Mouse (Mus musculus) heart, embryonic 10.5 days (tissue): Measurements from ENCODE around the gene Lrtm1. TPM values are rescaled to one million over a fixed set of nuclear protein-coding genes. Genes with fewer than 3 reads are reported as not detected.

ENCODE experiments used
- DNase-seq: peaks from one replicate; pipeline ENCODE4 v3.0.0-alpha.2; 2017; ENCODE audit warnings: low spot score
- H3K27ac ChIP-seq: fragments of 300-500 bp; sonication (generic); 2 replicates; pipeline ENCODE4 v1.5.1; 2016; ENCODE audit warnings: mild to moderate bottlenecking
- H3K27me3 ChIP-seq: fragments of 300-500 bp; sonication (generic); 2 replicates; pipeline ENCODE4 v1.6.1; 2016; ENCODE audit warnings: mild to moderate bottlenecking; ENCODE audit not compliant: poor library complexity, insufficient read depth, severe bottlenecking
- H3K36me3 ChIP-seq: fragments of 300-500 bp; sonication (generic); 2 replicates; pipeline ENCODE4 v1.6.1; 2016; ENCODE audit warnings: mild to moderate bottlenecking, moderate library complexity
- H3K4me1 ChIP-seq: fragments of 300-500 bp; sonication (generic); 2 replicates; pipeline ENCODE4 v1.6.1; 2016; ENCODE audit warnings: mild to moderate bottlenecking
- H3K4me3 ChIP-seq: fragments of 300-500 bp; sonication (generic); 2 replicates; pipeline ENCODE4 v1.5.1; 2016; ENCODE audit warnings: mild to moderate bottlenecking, moderate library complexity
- H3K9me3 ChIP-seq: fragments of 300-500 bp; sonication (generic); 2 replicates; pipeline ENCODE4 v1.6.1; 2016; ENCODE audit warnings: mild to moderate bottlenecking, moderate library complexity
- WGBS: fragments of 180-500 bp; shearing (Covaris S2); methylation state at CpG from one replicate; pipeline ENCODE4 v1.1.7; 2016; 5-methylcytosine and 5-hydroxymethylcytosine counted together
- polyA plus RNA-seq: library from polyadenylated mRNA; unstranded; fragments of >200 nt; fragmentation: Nextera tagmentation; extraction: Ambion mirVana; gene quantifications from 2 replicates; pipeline ENCODE4 v1.2.1, GENCODE M21; 2016

Lrtm1 gene
- polyA plus RNA-seq, result 0.58 and 1.3 TPM in 2 replicates

- H3K9me3 ChIP-seq, result no peaks in the 10 kb centered on the region
- peaks cover 34% of the 10 kb centered on the region for H3K4me1 ChIP-seq
- peak within 1 kb of the TSS; percentile 77 for H3K27ac ChIP-seq
- no peaks in the 10 kb centered on the region for H3K36me3 ChIP-seq
- H3K4me3 ChIP-seq, result peak within 1 kb of the TSS; percentile 28
- WGBS, result 4% methylated on average over 5 of the region's 5 CpGs
- DNase-seq, result peak; percentile 91
- no peaks in the 10 kb centered on the region for H3K27me3 ChIP-seq
Observed at GRCm38 (mm10) chr14:29017883-29018282, at the start of gene Lrtm1. Gene Lrtm1, plus strand, starts transcription at chr14:29018208.

- WGBS, result 86% methylated on average over 4 of the region's 4 CpGs
- H3K4me1 ChIP-seq, result peaks cover 7% of the 10 kb centered on the region; the same call in 1 of the 2 replicates
- no peak overlapping the region for H3K27ac ChIP-seq
- H3K36me3 ChIP-seq, result no peaks in the 10 kb centered on the region
- no peak overlapping the region for H3K4me3 ChIP-seq
- no peak for DNase-seq
- H3K27me3 ChIP-seq, result no peaks in the 10 kb centered on the region
- no peaks in the 10 kb centered on the region for H3K9me3 ChIP-seq
Observed at GRCm38 (mm10) chr14:28969247-28969646, 48.8 kb upstream of the Lrtm1 start.

- Histone ChIP-seq H3K9me3 (no peaks in the 10 kb centered on the region), H3K36me3 (no peaks in the 10 kb centered on the region), H3K4me3 (no peak overlapping the region), H3K27ac (no peak overlapping the region), H3K27me3 (no peaks in the 10 kb centered on the region), H3K4me1 (0 out of 2 replicates have a peak, but pooled peaks cover 5% of the 10 kb centered on the region)
- 53% methylated on average over 5 of the region's 5 CpGs for WGBS
- DNase-seq, result no peak
Observed at GRCm38 (mm10) chr14:28972620-28973019, 45.4 kb upstream of the Lrtm1 start.

- no peaks in the 10 kb centered on the region for H3K36me3 ChIP-seq
- no peaks in the 10 kb centered on the region for H3K9me3 ChIP-seq
Observed at GRCm38 (mm10) chr14:28979230-28979629, 38.8 kb upstream of the Lrtm1 start.

GRCm38 (mm10) chr14:28980482-28980881 lies 37.5 kb upstream of the Lrtm1 start:
- no peaks in the 10 kb centered on the region for H3K36me3 ChIP-seq
- H3K4me3 ChIP-seq, result no peak overlapping the region
- H3K9me3 ChIP-seq, result no peaks in the 10 kb centered on the region
- 0 out of 2 replicates have a peak, but pooled peaks cover 9% of the 10 kb centered on the region for H3K4me1 ChIP-seq
- no peak overlapping the region for H3K27ac ChIP-seq
- H3K27me3 ChIP-seq, result no peaks in the 10 kb centered on the region
- 33% methylated on average over 3 of the region's 3 CpGs for WGBS
- DNase-seq, result no peak

More at GRCm38 (mm10) chr14:28979230-28979629, 38.8 kb upstream of the Lrtm1 start:
- Histone ChIP-seq H3K27me3 (no peaks in the 10 kb centered on the region), H3K4me1 (0 out of 2 replicates have a peak, but pooled peaks cover 9% of the 10 kb centered on the region), H3K4me3 (no peak overlapping the region), H3K27ac (no peak overlapping the region)
- DNase-seq, result no peak
- WGBS, result 85% methylated on average over 2 of the region's 2 CpGs

- no peak overlapping the region for H3K27ac ChIP-seq
- WGBS, result 67% methylated on average over 2 of the region's 2 CpGs
- H3K36me3 ChIP-seq, result no peaks in the 10 kb centered on the region
- 0 out of 2 replicates have a peak, but pooled peaks cover 4% of the 10 kb centered on the region for H3K4me1 ChIP-seq
- H3K9me3 ChIP-seq, result no peaks in the 10 kb centered on the region
- no peaks in the 10 kb centered on the region for H3K27me3 ChIP-seq
- DNase-seq, result no peak
- no peak overlapping the region for H3K4me3 ChIP-seq
Observed at GRCm38 (mm10) chr14:28984276-28984675, 33.7 kb upstream of the Lrtm1 start.

GRCm38 (mm10) chr14:28988211-28988900 lies 29.7 kb upstream of the Lrtm1 start:
- 87% methylated on average over 7 of the region's 7 CpGs for WGBS

GRCm38 (mm10) chr14:28996569-28996968 lies 21.4 kb upstream of the Lrtm1 start:
- no peaks in the 10 kb centered on the region for H3K9me3 ChIP-seq
- no peak overlapping the region for H3K27ac ChIP-seq
- H3K4me1 ChIP-seq, result no peaks in the 10 kb centered on the region
- no peaks in the 10 kb centered on the region for H3K36me3 ChIP-seq
- 90% methylated on average over 3 of the region's 3 CpGs for WGBS
- no peaks in the 10 kb centered on the region for H3K27me3 ChIP-seq
- H3K4me3 ChIP-seq, result no peak overlapping the region
- DNase-seq, result no peak

More at GRCm38 (mm10) chr14:28988211-28988900, 29.7 kb upstream of the Lrtm1 start:
- Histone ChIP-seq H3K9me3 (no peaks in the 10 kb centered on the region), H3K4me3 (no peak overlapping the region), H3K4me1 (no peaks in the 10 kb centered on the region), H3K27ac (no peak overlapping the region), H3K27me3 (no peaks in the 10 kb centered on the region), H3K36me3 (no peaks in the 10 kb centered on the region)
- DNase-seq, result no peak

GRCm38 (mm10) chr14:29005228-29005840 lies 12.7 kb upstream of the Lrtm1 start:
- Histone ChIP-seq H3K27me3 (no peaks in the 10 kb centered on the region), H3K4me3 (no peak overlapping the region), H3K27ac (no peak overlapping the region), H3K9me3 (no peaks in the 10 kb centered on the region), H3K4me1 (peaks cover 5% of the 10 kb centered on the region; the same call in 1 of the 2 replicates), H3K36me3 (no peaks in the 10 kb centered on the region)
- 87% methylated on average over 4 of the region's 5 CpGs for WGBS
- no peak for DNase-seq

- Histone ChIP-seq H3K27me3 (no peaks in the 10 kb centered on the region), H3K4me3 (no peak overlapping the region), H3K27ac (no peak overlapping the region), H3K36me3 (no peaks in the 10 kb centered on the region), H3K4me1 (peaks cover 8% of the 10 kb centered on the region; the same call in 1 of the 2 replicates), H3K9me3 (no peaks in the 10 kb centered on the region)
- DNase-seq, result no peak
- WGBS, result 86% methylated on average over 4 of the region's 4 CpGs
Observed at GRCm38 (mm10) chr14:29009644-29010043, 8.4 kb upstream of the Lrtm1 start.

GRCm38 (mm10) chr14:29013161-29013560 lies 4.8 kb upstream of the Lrtm1 start:
- no peaks in the 10 kb centered on the region for H3K9me3 ChIP-seq
- no peaks in the 10 kb centered on the region for H3K27me3 ChIP-seq
- WGBS, result 81% methylated on average over 3 of the region's 3 CpGs
- H3K4me1 ChIP-seq, result peaks cover 29% of the 10 kb centered on the region
- no peak overlapping the region for H3K27ac ChIP-seq
- no peaks in the 10 kb centered on the region for H3K36me3 ChIP-seq
- DNase-seq, result no peak
- no peak overlapping the region for H3K4me3 ChIP-seq

- no peak overlapping the region for H3K4me3 ChIP-seq
- H3K27ac ChIP-seq, result no peak overlapping the region
- no peaks in the 10 kb centered on the region for H3K27me3 ChIP-seq
- H3K36me3 ChIP-seq, result no peaks in the 10 kb centered on the region
- peaks cover 35% of the 10 kb centered on the region for H3K4me1 ChIP-seq
- WGBS, result 68% methylated on average over 2 of the region's 2 CpGs
- no peaks in the 10 kb centered on the region for H3K9me3 ChIP-seq
- DNase-seq, result no peak
Observed at GRCm38 (mm10) chr14:29014680-29015079, 3.3 kb upstream of the Lrtm1 start.

- DNase-seq, result no peak
- H3K4me1 ChIP-seq, result peaks cover 31% of the 10 kb centered on the region
- H3K9me3 ChIP-seq, result no peaks in the 10 kb centered on the region
- 66% methylated on average over 5 of the region's 5 CpGs for WGBS
- no peaks in the 10 kb centered on the region for H3K36me3 ChIP-seq
- H3K27ac ChIP-seq, result no peak overlapping the region
- no peak overlapping the region for H3K4me3 ChIP-seq
- H3K27me3 ChIP-seq, result no peaks in the 10 kb centered on the region
Observed at GRCm38 (mm10) chr14:29015896-29016295, 2.1 kb upstream of the Lrtm1 start.
